Mouse (Mus musculus): ENCODE data around the gene Lcp2. TPM values are rescaled to one million over a fixed set of nuclear protein-coding genes. Genes with fewer than 3 reads are reported as not detected.

The Lcp2 gene
- total RNA-seq, 4 experiments from 2014 or later, result 1.5 to 5.1 (median 1.9) TPM

DNA sequence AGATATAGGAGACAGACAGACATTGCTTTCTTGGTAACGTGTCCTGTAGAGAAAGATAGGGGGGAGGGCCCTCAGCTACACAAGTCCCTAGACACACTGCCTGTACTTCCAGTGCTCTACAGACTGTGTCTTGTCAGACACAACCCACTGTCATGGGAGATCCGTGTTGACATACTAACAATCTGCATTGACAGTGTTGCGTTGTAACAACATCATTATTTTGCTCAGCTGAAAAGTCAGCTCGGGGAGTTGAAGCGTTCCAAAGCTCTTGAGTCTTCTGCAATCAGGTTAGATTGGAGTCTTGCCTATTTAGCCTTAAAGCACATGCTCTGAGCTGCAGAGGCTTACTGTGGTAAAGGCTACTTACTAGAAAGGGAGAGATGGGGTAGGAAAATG, 820 bp downstream of the Lcp2 start:
- no peak for DNase-seq (ENCODE audit: low spot score)

DNA sequence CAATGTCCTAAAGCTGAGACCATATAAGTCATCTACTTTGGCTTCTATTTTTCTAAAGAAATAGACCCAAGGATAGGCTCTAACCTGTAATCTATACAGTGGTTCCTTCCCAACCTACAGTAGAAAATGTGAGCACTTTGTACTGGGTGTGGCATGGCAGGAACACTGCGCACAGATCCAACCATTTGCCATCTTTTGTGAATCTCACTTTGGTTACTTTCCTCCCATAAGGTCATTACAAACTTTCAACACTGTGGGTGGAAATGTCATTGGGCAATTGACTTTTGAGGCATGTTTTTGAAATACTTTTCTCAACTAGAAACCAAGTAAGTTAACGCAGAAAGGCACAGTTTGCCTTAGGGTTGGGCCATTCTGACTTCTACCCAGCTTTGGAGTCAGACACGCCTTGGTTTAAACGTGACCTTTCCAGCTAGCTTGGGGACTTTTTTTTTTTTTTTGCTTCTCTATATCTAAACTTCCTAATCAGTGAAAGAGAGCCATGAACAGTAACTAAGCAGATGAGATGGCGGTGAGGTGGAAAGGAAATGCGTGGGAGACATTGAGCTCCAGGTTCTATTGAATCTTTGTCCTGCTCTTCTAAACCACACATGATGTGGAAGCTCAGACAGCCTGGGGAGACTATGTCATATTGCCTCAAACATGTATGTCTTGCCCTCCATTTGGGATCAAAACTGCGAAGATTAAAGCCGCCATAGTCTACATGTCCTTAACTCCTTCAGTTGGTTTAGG, 1.8 kb downstream of the Lcp2 start:
- no peak for DNase-seq (ENCODE audit: low spot score)

DNA sequence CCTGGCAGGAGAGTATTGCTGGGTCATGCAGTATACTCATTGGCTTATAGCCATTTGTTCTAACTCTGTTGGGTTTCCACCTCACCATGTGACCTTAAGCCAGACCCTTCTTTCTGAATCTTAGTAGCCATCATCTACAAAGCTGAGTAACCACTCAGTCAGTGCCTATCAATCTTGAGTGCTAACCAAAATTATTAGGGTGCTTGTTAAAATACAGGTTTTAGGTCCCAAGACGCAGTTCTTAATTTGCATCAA, 2.3 kb downstream of the Lcp2 start:
- no peak for DNase-seq (ENCODE audit: low spot score)

DNA sequence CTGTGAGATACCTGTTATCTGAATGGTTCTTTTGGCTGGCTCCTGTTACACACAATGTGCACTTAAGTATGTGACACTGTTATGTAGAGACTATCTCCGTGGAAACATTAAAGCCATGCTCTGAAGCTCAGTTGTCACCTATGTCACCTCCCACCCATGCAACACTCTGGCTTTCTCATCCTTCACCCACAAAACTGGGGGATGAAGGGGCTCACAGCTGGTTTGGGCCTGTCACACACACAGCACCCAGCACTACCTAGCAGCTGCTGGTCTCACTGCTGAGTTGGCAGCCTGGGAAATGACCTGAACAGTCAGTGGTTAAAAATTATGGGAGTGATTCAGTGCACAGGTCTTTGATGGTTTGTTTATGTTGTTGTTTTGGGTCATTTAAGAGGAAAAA, 3.3 kb downstream of the Lcp2 start:
- no peak for DNase-seq (ENCODE audit: low spot score)

DNA sequence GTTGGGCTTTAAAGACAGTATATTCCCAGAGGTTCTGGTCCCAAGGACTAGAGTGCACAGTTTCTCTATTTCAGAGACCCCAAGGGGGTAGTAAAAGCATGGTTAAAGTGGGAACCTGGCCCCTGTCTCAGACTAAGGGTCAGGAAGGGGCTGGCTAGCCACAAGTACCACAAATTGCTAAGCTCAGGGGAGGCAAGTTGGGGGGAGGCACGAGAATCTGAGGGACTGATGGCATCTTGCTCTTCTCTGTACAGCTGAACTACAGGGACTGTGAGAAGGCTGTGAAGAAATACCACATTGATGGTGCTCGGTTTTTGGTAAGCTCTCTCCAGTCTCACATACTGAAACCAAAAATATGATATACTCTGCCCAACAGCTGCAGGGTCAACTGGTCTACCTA, 3.9 kb downstream of the Lcp2 start:
- DNase-seq (ENCODE audit: low spot score), result no peak

DNA sequence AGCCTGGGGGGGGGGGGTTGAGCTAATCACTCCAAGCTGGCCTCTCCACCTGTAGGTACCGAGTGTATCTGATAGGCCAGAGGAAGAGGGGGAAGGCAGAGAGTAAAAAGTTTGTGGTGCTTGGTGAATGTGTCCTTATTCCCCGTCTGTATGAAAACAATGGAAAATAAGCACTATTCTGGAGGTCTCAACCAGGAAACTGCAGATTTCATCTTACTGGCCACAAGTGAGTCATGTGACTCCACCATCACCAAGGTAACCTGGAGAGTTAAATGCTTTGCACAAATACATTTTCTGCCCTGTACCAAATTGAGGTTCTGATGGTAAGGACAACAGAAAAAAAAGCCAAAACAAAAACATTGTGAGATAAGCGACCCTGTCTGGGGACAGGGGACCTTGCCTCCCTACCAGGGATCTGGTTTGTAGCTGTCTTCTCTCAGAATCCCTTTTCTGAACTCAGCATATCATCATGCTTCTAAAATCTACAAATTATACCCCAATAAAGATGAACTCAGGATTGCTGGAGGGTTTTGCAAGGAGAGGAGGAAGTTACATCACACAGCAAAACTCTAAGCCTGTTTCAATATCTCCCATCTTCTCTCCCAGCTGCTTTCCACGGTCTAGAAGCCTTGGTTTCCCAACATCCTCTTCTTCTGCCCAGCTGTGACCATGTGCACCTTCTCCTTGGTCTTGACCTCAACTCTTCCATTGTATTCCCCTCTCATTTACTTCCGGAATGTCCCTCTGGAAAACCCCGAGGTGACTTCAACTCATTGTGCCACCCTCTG, 6.5 kb downstream of the Lcp2 start:
- DNase-seq (ENCODE audit: low spot score), result no peak

DNA sequence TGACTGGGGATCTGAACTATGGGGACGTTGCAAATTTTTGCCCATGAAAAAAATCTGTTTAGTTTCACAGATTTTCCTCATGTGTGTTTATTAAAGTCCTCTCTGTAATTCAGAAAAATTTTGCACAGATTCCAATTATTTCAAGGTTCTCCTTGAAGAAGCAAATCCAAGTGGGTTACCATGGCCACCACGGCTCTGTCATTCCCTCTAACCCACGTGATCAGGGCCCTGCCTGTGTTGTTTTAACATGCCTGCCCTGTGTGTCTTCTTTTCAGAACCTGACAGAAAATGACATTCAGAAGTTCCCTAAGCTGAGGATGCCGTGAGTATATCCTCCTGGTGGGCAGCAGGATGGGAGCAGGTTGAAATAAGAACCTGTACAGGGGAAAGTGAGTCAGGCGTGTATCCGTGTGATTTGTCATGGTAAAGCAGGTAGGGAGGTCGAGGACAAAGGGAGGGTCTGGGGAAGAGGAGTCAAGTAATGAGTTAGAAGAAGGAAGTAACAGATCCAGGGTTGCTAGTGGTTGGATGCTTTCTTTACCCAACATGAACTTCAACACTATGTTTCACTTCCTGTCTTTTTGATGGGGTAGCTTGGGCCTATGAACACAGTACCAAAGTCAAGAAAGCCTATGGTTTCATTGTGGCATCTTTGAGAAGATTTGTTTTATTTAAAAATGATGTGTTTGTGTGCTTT, 7.5 kb downstream of the Lcp2 start:
- no peak for DNase-seq (ENCODE audit: low spot score)

DNA sequence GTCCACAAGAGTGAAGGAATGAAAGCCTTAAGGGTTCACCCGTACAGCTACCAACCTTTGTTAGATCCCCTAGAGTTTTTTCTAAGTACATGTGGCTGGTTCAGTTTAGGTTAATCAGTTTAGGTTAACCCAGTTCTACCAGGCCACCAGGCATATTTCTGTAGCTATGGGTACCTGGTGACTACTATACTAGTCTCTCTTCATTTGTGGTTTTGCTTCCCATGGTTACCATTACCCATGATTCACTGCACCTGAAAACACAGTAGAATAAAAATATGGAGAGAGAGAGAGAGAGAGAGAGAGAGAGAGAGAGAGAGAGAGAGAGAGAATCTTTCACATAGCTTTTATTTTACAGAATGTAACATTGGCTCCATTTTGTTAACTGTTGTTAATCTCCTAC, 10.0 kb downstream of the Lcp2 start:
- DNase-seq (ENCODE audit: low spot score), result no peak

DNA sequence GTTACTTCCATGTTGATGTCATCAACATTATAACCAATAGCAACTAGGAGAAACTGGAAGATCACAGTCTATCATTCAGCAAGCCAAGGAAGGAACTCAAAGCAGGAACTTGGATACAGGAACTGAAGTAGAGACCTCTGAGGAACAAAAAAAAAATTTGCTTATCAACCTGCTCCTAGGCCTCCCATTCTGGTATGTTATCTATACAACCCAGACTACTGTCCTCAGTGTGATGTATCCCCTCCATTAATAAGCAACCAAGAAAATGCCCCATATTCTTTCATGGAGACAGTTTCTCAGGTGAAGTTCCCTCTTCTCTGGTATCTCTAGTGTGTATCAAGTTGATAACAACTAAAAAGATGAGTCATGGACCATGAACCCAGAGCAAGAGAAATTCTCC, 11.6 kb downstream of the Lcp2 start:
- DNase-seq (ENCODE audit: low spot score), result no peak

DNA sequence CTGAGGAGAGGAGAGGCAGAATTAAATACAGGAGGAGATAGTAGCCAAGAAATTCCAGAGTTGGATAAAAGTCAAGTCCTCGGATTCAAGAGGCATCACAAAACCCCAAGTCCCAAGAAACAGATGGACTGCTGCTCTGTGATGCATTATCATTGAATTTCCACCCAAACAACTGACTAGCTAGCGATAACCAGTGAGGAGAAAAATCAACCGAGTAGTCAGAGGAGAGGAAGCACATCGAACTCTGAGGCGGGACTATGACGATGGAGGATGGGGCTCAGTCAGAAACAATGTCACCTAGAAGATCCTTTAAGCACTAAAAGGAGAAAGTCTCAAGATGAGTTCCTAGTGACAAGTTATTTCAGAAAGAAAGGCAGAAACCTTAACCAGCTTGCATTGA, 12.2 kb downstream of the Lcp2 start:
- no peak for DNase-seq (ENCODE audit: low spot score)

DNA sequence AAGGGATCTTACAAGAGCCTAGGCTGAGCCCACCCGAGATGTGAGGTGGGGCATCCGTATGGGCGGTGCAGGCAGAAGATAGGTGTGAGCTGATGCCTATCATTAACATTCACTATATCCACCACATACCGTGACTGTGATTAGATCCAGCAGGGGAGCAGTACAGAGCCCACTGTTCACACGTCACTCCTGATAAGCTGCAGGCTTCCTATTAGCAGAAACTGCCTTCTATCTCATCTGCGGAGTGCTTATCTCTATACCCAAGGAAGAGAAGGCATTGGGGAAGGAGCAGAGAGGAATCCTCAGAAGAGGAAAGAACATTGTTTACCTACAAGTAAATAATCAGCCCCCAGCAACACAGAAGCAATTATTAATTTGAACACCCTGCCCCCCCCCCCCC, 15.0 kb downstream of the Lcp2 start:
- DNase-seq (ENCODE audit: low spot score), result no peak

DNA sequence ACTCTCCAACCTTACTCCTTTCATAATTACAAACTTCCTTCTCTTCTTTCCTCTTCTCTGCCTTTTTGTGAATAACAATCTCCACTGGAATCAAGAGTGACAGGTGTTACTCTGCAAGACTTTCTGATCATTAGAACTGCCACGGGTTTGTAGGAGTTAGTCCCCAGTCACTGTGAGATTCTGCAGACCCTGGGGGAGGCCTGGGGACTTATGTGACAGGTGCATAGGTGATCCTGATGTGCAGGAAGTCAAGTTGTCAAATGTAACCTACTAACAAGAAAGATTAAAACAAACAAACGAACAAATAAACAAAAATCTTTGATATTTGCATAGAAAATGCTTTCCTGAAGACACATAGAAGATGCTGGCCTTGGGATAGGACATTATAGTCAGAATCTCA, 16.5 kb downstream of the Lcp2 start:
- no peak for DNase-seq (ENCODE audit: low spot score)

DNA sequence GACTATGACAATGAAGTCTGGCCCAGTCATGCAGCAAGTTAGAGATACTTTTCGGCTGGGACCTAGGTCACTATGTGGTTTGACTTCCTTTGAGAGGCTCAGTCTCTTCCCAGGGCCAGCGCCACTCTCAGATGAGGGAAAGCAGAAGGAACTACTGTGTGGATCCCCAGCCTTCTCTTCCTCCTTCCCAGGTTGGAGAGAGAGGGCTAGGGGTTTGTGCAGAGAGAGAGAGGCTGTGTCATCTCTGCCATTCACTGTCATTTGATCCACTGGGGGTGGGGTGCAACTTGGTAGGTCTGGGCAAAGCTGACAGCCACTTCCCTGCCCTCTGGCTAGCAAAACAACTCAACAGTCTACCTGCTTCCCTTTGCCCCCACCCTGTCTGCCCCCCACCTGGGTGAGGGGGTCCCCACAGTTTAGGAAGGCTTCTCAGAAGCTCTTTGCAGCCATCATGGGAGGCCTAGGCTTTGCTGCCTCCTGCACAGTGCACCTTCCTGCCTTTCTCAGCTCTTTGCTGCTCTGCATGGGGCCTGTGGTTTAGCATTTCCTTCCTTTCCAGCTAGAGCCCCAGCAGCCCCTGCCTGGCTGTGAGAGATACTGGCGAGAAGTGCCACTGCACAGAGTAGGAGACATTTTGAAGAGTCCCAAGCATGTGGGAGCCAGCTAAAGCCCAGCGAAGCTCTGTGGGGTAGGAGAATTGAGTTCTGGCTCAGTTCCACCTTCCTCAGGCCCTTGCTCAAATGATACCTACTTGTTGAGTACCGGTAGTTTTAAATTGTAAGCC, 17.2 kb downstream of the Lcp2 start:
- DNase-seq (ENCODE audit: low spot score), result no peak

DNA sequence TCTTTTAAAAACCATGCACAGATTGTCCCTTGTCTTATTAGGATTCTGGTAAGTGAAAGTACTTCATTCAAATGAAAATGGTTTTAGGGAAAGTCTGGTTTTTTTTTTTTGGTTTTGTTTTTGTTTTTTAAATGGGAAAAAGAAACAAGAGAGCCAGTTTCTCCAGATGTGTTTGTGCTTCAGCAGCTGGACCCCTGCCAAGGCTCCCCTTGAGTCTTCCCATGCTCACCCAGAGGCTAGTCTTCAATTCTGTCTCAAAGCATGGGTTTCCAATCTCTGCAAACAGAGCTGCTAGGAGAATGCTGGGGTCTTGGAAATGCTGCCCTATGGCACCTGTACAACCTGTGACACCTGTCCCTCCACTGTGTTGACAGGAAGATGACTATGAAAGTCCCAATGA, 23.9 kb downstream of the Lcp2 start:
- DNase-seq (ENCODE audit: low spot score), result no peak

DNA sequence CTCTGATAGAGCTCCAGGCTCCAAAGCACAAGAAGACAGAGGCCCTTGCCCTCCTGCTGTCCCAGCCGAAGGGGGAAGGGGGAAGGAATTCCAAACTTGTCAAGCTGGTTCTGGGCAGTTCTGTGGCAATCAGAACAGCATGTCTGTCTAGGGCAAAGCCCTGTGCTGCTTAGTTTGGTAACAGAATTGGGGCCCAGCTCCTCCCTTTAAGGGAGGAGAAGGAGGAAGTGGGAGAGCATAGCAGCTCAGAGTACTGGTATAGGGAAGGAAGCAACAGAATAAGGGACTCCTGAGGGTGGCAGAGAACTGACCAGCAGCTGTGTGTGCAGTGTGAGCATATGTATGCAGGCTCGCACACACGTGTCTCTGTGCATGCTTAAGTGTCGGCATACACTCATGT, 25.6 kb downstream of the Lcp2 start:
- no peak for DNase-seq (ENCODE audit: low spot score)

DNA sequence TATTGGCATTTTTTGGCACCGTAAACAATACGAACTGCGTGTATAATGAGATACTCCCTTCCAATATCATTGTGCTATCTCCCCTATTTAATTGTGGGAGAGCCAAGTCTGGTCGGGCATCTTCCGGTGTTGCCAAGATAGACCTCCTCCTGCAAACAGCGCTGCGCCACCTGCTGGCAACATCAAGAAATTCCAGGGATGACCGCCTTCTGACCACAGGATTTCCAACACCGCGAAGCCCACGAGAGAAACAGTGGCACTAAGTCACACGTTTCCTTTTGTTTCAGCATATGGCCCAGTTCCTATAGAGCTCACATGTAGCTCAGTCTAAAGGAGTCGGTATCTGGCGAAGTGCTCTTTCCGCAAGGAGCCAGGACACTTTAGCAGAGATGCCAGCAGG, 27.1 kb downstream of the Lcp2 start:
- DNase-seq (ENCODE audit: low spot score), result peak; percentile 51

DNA sequence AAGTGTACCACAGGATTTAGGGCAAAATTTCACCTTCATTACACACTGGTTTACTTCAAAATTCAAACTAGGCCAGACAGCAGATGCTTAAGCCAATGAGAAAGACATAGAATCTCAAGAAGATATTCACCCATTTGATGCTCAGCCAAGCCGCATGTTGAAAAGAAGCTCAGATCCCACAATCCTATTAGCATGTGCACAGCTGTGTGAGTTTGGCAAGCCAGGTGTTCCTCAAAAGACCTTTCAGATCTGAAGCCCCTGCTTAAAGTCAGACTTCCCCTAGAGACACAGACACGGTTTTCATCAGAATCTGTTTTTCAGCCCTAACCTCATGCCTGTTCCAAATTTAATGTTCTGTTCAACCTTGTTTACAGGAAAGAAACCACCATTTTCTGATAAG, 31.1 kb downstream of the Lcp2 start:
- DNase-seq (ENCODE audit: low spot score), result no peak

DNA sequence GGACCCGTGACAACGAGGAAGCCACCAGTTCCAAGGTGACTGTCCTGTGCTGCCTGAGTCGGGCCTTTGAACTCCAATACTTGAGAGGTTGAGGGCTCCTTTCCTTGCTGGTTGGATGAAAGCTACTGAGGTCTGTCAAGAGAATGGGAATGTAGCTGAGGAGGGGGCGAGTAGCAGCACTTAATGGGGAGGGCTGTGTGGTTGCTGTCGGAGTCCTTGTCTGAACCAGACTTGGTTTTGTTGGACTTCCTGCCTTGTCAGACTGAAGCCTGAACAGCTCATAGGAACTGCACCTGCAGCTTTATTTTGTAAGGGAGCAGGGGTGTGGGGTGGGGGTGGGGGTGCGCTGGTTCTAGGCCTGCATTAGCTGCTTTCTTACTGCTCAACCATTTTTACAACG, 31.9 kb downstream of the Lcp2 start:
- DNase-seq (ENCODE audit: low spot score), result no peak

DNA sequence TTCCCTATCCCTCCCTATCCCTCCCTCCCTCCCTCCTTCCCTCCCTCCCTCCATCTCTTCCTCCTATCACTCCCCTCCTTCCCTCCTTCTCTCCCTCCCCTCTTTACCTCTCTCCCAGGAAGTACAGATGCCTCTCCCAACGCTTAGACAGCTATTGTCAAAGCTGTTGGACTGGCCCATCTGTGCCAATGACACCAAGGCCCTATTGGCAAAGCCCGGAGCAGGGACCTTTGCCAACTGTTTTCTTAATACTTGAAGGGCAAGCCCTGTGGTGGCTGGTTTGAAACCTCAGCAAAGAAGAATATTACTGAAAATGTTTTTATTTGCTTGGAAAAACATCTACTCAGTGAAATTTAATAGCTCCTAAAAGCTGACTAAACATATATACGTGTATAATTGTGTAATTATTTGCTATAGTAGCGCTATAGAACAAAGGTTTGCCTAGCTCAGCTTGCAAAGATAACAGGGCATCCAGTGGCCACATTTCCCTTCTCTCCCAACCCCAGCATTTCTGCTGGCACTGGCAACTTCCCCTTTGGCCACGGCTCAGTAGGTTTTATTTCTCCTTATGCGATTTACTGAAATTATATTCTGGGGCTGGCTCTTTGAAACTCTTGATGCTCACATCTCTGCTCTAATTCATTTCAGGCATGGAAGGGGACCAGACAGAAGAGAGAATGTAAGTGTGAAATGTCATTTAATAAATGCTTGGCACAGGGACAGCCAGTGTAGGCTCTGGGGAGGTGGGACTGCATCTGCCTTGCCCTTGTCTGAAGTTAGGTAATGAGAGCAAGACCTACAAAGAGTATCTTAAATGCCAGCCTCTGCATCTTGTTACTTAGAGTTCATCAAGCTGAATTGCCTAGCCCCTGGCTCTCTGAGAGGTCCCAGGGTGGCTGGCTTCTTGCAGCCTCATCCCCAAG, 33.1 kb downstream of the Lcp2 start:
- no peak for DNase-seq (ENCODE audit: low spot score)

DNA sequence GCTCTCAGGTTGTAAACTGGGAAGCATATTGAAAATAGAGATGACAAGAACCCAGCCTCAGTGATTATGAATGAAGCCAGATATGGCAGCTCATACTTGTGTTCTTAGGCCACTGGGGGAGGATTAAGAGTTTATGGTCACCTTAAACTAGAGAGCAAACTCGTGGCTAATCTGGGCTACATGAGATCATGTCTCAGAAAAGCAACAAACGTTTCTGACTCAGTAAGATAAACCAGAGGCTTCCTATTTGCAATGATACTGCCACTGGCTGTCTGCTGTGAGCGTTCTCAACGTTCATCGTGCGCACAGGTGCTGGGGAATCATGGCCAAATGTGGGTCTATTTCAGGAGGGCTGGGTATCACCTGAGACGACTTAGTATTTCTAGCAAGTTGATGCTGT, 37.1 kb downstream of the Lcp2 start:
- no peak for DNase-seq (ENCODE audit: low spot score)

DNA sequence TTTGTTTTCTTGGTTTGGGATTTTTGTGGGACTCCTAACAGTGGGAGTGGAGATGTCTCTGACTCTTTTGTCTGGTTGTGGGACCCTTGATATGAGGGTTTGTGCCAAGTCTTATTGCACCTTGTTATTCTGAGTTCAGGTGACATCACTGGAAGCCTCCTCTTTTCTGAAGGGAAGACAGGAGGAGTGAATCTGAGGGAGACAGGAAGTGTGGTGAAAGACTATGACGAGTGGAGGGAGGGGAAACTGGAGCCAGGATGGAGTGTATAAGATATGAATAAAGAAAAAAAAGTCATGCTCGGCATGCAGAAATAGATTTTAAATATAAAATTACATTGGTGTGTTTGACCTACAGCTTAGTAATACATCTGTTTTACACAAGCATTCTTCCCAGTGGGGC, 37.9 kb downstream of the Lcp2 start:
- no peak for DNase-seq (ENCODE audit: low spot score)
